Mouse (Mus musculus): ENCODE data around the gene Dst.

DNA sequence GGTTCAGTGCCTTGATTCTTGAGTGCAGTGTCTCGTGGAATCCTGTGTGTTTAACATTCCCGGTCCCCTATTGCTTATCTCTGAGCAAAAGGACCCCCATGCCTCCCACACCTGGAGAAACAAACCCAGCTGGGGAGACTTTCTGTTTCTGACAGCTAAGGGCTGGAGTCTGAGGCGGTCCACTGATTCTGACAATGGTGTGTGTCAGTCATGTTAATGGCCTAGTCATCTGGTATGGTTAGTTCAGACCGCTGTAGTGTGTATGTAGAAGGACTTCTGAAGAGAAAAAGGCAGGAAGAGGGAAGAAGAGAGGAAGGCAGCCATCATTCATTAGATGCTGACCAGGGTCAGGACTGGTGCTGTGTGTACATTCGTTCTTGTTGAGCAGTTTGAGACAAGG, 125.0 kb downstream of the Dst start:
- TF ChIP-seq POLR2A (IDR thresholded peaks at IDR 0.05; ENCODE audit: insufficient read length, low read depth) (no peak), MYOD1 (IDR thresholded peaks at IDR 0.05; ENCODE audit: control insufficient read depth in 1 of 3, insufficient read length in 2 of 3, low read depth in 2 of 3) (no peak), CEBPB (IDR thresholded peaks at IDR 0.05; ENCODE audit: insufficient read depth, poor library complexity, severe bottlenecking) (no peak), TCF12 (IDR thresholded peaks at IDR 0.05; ENCODE audit: insufficient read depth, poor library complexity, severe bottlenecking) (no peak), MAX (IDR thresholded peaks at IDR 0.05; ENCODE audit: low read depth) (no peak), SRF (IDR thresholded peaks at IDR 0.05; ENCODE audit: control insufficient read depth, insufficient read length, low read depth) (no peak), USF1 (IDR thresholded peaks at IDR 0.05; ENCODE audit: low read depth) (no peak)

All from myocyte (in vitro differentiated cells).